Mouse (Mus musculus): Measurements from ENCODE around the gene Acrbp.

Gene Acrbp

GRCm38 (mm10) chr6:125104223-125104622 lies 54.7 kb downstream of the Acrbp start:
- no peak for DNase-seq

GRCm38 (mm10) chr6:125107705-125108104 lies 58.2 kb downstream of the Acrbp start:
- no peak for DNase-seq

GRCm38 (mm10) chr6:125109371-125109770 lies 59.9 kb downstream of the Acrbp start:
- no peak for DNase-seq

- DNase-seq, result peak; percentile 62
These were observed 61.4 kb downstream of the Acrbp start for GRCm38 (mm10) chr6:125110927-125111326.

- DNase-seq, result no peak
These were observed 63.1 kb downstream of the Acrbp start for GRCm38 (mm10) chr6:125112553-125112952.
